14 mouse cellular contexts compared by ENCODE assay signal in the genomic region with DNA sequence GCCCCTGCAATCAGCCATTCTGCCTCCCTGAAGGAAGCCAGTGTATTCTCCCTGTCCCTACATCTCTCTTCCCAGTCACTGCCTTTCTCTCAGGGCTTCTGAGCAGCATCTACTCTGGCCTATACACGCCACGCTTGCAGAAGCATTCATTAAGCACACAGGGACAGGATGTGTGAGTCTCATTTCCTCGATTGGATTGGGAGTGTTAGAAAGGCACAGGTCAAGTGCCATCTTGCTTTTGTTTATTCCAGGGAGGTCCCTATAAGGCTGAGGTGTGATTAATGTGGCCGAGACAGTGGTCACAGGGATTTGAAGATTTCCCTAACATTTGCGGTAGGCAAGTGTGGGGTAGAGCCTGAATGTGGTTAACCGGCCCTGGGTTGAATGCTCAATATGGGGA. TPM values are rescaled to one million over a fixed set of nuclear protein-coding genes. Genes with fewer than 3 reads are reported as not detected.
DNase-seq lines count a peak whose midpoint lies in the region; ATAC-seq lines count a peak whose summit lies in the region.
"Had no signal": no experiment of that assay in that cellular context is flagged by ENCODE, and none has a peak within 500 bp of the region (broad histone marks: within the 10 kb centered on the region; RNA-seq: fewer than 3 reads in every experiment).

No protein-coding gene starts in this region.

- H3K4me1 ChIP-seq in kidney, embryonic 14.5 days (ENCODE audit: control insufficient read depth, insufficient read depth, low read length): peaks cover 67% of the 10 kb centered on the region
- peaks cover 79% of the 10 kb centered on the region for H3K4me1 ChIP-seq in liver, embryonic 13.5 days (replicated peaks)

- no peaks in the 10 kb centered on the region for H3K36me3 ChIP-seq in kidney, embryonic 14.5 days (ENCODE audit: control insufficient read depth, insufficient read depth, low read length)
- no peaks in the 10 kb centered on the region for H3K36me3 ChIP-seq in liver, embryonic 13.5 days
- H3K36me3 ChIP-seq: forebrain, embryonic 12.5 days; limb, embryonic 15.5 days had no signal

- no peak for ATAC-seq in kidney, embryonic 14.5 days (ENCODE audit: low FRiP score, low TSS enrichment)
- no peak for ATAC-seq in liver, embryonic 13.5 days (ENCODE audit: low read depth)

- 54% methylated on average over 6 of the region's 6 CpGs for WGBS in kidney, embryonic 14.5 days
- 51% methylated on average over 6 of the region's 6 CpGs for WGBS in liver, embryonic 13.5 days (ENCODE audit: insufficient replicate concordance)

- H3K27me3 ChIP-seq in kidney, embryonic 14.5 days (ENCODE audit: control insufficient read depth, insufficient read depth, low read length): no peaks in the 10 kb centered on the region
- peaks cover 58% of the 10 kb centered on the region for H3K27me3 ChIP-seq in liver, embryonic 13.5 days
- H3K27me3 ChIP-seq: limb, embryonic 15.5 days had no signal

- H3K27ac ChIP-seq in kidney, embryonic 14.5 days (ENCODE audit: low read depth, low read length): no peak overlapping the region
- H3K27ac ChIP-seq in liver, embryonic 13.5 days: no peak overlapping the region
- H3K27ac ChIP-seq: forebrain, embryonic 12.5 days; left cerebral cortex, adult 2 months; limb, embryonic 15.5 days had no signal

- no peak overlapping the region for H3K4me3 ChIP-seq in kidney, embryonic 14.5 days (ENCODE audit: low read length)
- H3K4me3 ChIP-seq in liver, embryonic 13.5 days (replicated peaks): no peak overlapping the region
- H3K4me3 ChIP-seq: forebrain, embryonic 12.5 days; left cerebral cortex, adult 2 months; limb, embryonic 15.5 days had no signal

- DNase-seq in kidney, adult 18-20 months: no peak
- peak; percentile 32 for DNase-seq in thymus, postnatal 14 days
- DNase-seq in thymus, postnatal 36 days: no peak
- no peak for DNase-seq in liver, embryonic 13.5 days
- DNase-seq in left cerebral cortex, adult 18-20 months (ENCODE audit: low spot score in 2 of 2): no peak
- DNase-seq in layer of hippocampus, postnatal 14 days (ENCODE audit: low spot score in 2 of 2): no peak
- DNase-seq in cerebellum, postnatal 10 days: no peak
- DNase-seq: cerebellum, adult 9-10 months; gastrocnemius, postnatal 14 days; spleen, adult 18-20 months had no signal

- H3K9ac ChIP-seq in kidney, embryonic 14.5 days (ENCODE audit: low read depth, low read length): no peak overlapping the region
- no peak overlapping the region for H3K9ac ChIP-seq in liver, embryonic 13.5 days
- H3K9ac ChIP-seq: forebrain, embryonic 12.5 days; limb, embryonic 15.5 days had no signal

- H3K4me2 ChIP-seq in kidney, embryonic 14.5 days (replicated peaks; ENCODE audit: low read depth, low read length): peak overlapping the region; percentile 6; the same call in 1 of the 2 replicates
- peak overlapping the region; percentile 5; the same call in 1 of the 2 replicates for H3K4me2 ChIP-seq in liver, embryonic 13.5 days
- H3K4me2 ChIP-seq: forebrain, embryonic 12.5 days; limb, embryonic 15.5 days had no signal

- H3K9me3 ChIP-seq in kidney, embryonic 14.5 days (ENCODE audit: control insufficient read depth, low read length): no peaks in the 10 kb centered on the region
- no peaks in the 10 kb centered on the region for H3K9me3 ChIP-seq in liver, embryonic 13.5 days (replicated peaks)
- H3K9me3 ChIP-seq: forebrain, embryonic 12.5 days; limb, embryonic 15.5 days had no signal

RNA-seq across cellular contexts. Expression of a gene that starts 4.2 kb away (rescaled TPM):
- 29.4 and 44.4 TPM in 2 replicates for polyA plus RNA-seq in kidney, embryonic 14.5 days (2014; fragmentation: Nextera tagmentation; extraction: Ambion mirVana)
- 7.5 and 8.3 TPM in 2 replicates for polyA plus RNA-seq in liver, embryonic 13.5 days (2015; fragmentation: Nextera tagmentation; extraction: Ambion mirVana)
- 1 to 10 TPM; 6.0 to 7.2 TPM for total RNA-seq in left cerebral cortex, adult 18-20 months (2021)
- 1 to 10 TPM; 6.3 to 8.7 TPM for total RNA-seq in layer of hippocampus, postnatal 14 days (2021)

RNA-seq across cellular contexts. Expression of a gene that starts 58.2 kb away (rescaled TPM):
- 53.8 and 56.9 TPM in 2 replicates for polyA plus RNA-seq in kidney, embryonic 14.5 days (2014; fragmentation: Nextera tagmentation; extraction: Ambion mirVana)
- 334 and 344 TPM in 2 replicates for polyA plus RNA-seq in liver, embryonic 13.5 days (2015; fragmentation: Nextera tagmentation; extraction: Ambion mirVana)
- 10 to 100 TPM; 27.6 to 29.7 TPM for total RNA-seq in left cerebral cortex, adult 18-20 months (2021)
- 10 to 100 TPM; 26.1 to 30.8 TPM for total RNA-seq in layer of hippocampus, postnatal 14 days (2021)
